Mouse (Mus musculus) erythroblast, adult 5-6 weeks (primary cell): Measurements from ENCODE around the gene Mroh8. TPM values are rescaled to one million over a fixed set of nuclear protein-coding genes. Genes with fewer than 3 reads are reported as not detected.

Experiments used
- ATAC-seq: replicated peaks from 2 replicates; pipeline ENCODE4 v1.8.0; 2016; ENCODE audit warnings: moderate number of reproducible peaks, mild to moderate bottlenecking, moderate TSS enrichment, inconsistent platforms; ENCODE audit not compliant: poor library complexity, low FRiP score, severe bottlenecking
- total RNA-seq, 2 experiments: library from RNA; stranded (forward) in 1 of 2; stranded (reverse) in 1 of 2; fragments of 150-400 nt in 1 of 2; fragments of 200-764, 138-1000 nt in 1 of 2; gene quantifications; 2 replicates each; pipeline versions ENCODE4 v1.2.3 to v1.2.4; 2015 to 2017; ENCODE audit warnings: low replicate concordance in 2 of 2

Mroh8 gene
- total RNA-seq (2015; ENCODE audit: low replicate concordance): not detected in 2 replicates
- total RNA-seq (2017; ENCODE audit: low replicate concordance): not detected in 2 replicates

DNA sequence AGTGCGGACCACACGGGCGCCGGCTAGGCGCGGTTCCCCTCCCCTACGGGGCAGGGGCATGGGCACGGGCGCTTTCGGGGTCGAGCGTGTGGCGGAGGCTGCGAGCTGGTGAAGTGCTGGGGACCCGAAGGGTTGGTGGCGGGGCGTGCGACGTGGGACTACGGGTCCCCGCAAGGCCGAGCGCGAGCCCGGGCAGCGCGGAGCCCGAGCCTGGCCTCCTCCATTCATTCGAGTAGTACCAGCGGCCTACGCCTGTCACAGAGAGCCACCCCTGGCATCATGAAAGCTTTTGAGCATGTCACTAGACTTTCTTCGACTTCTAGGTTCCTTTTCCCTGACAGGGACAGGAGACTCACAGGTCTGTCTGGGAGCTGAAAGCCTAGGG, at the start of gene Mroh8:
Mroh8 (minus strand) TSS at position 134 of the 385 bp plus-strand sequence.
- peak; percentile 31; the same call in 1 of the 2 replicates for ATAC-seq

DNA sequence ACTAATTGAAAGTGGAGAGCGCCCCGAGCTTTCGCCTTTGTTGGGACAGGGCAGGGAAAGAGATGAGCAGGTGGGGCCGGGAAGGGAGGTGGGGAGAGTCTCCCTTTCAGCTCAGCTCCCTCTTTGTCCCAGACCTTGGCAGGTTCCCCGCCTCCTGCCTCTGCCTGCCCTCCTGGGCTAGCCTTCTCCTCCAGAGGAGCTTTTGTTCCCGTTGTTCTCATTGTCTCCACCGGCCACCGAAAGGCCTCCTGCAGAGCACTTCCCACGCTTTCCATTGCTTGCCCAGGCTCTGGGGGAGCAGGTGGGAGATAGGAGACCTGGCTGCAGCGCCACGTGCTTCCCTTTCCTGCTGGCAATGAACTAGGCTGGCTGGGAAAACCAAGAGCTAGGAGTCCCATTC, 49.2 kb upstream of the Mroh8 start:
- no peak for ATAC-seq

GRCm38 (mm10) chr2:157328106-157328505, 48.8 kb upstream of the Mroh8 start:
- no peak for ATAC-seq

DNA sequence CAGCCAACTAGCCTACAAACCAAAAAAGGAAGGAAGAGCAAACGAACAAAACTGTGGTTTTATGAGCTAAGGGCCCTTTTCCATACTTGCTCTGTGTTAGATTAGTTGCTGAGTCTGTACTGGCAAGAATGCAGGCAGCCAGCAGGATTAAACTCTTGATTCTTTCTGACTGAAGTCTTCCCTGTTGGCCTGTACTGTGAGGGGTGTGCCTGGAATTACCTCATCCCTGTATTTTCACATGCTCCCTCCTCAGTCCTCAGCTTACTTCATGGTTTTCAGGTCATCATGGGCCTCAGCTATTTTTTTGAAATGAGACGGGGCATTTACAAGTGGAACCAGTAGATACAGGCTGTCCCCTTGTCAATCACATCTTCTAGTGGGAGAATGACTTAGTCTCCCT, 45.9 kb upstream of the Mroh8 start:
- no peak for ATAC-seq

- no peak for ATAC-seq
These were observed 42.8 kb upstream of the Mroh8 start for GRCm38 (mm10) chr2:157322029-157322766.

GRCm38 (mm10) chr2:157320886-157321285, 41.5 kb upstream of the Mroh8 start:
- ATAC-seq: no peak

DNA sequence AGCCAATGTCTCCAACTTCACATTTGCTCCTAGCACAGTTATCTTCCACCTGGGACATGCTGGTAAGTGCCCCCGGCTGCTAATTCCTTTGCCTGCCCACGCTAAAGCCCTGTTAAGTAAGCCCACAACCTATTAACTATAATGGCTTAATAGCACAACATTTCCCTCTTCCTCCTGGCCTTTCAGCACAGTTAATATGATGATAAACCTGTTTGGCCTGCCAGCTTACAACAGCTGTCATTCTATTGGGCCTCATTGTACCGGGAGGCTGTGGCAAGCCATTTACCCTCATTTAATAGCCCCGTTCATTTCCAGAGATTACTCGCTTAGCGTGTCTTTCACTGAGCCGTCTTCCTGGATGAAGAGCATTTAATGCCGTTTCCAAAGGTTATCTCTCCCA, 40.8 kb upstream of the Mroh8 start:
- ATAC-seq: no peak

DNA sequence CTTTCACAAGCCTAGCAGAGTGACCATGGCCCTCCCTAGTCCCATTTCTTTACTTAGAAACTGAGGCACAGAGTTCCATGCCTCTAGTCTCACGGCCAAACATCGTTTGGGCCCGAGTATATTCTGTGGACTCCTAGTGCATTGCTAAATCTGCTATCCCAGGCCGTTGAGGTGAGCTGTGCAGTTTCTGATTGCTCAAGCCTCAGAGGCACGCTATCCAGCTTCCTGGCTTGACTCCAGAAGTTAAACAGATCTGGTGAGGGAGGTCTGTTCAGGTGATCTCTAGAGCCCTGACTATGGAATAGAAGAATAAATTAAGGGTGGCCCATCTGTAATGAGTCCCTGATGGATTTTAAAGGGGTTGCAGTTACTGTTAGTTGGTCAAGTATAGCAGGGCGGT, 37.9 kb upstream of the Mroh8 start:
- no peak for ATAC-seq

- ATAC-seq: no peak
These were observed 37.1 kb upstream of the Mroh8 start for GRCm38 (mm10) chr2:157316358-157316933.

GRCm38 (mm10) chr2:157315486-157315885, 36.1 kb upstream of the Mroh8 start:
- no peak for ATAC-seq

- ATAC-seq: no peak
These were observed 35.0 kb upstream of the Mroh8 start for GRCm38 (mm10) chr2:157314310-157314709.

DNA sequence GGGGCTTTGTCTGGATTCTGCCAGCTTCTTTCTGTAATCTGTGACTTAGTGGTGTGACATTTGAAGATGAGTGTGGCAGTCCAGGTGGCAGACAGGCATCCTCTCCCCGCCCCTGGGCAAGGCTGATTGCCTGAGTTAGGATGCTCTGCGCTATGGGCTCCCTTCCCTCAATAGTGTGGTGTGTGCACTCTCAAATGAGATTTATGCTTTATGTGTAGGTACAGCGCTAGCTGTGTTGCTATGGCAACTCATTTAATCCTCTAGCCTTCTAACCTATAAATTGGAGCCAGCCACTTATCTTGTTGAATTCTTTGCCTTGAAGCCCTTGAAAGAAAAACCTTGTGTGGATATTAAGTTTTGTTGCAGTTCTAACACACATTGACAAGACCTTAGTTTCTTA, 34.4 kb upstream of the Mroh8 start:
- no peak for ATAC-seq

DNA sequence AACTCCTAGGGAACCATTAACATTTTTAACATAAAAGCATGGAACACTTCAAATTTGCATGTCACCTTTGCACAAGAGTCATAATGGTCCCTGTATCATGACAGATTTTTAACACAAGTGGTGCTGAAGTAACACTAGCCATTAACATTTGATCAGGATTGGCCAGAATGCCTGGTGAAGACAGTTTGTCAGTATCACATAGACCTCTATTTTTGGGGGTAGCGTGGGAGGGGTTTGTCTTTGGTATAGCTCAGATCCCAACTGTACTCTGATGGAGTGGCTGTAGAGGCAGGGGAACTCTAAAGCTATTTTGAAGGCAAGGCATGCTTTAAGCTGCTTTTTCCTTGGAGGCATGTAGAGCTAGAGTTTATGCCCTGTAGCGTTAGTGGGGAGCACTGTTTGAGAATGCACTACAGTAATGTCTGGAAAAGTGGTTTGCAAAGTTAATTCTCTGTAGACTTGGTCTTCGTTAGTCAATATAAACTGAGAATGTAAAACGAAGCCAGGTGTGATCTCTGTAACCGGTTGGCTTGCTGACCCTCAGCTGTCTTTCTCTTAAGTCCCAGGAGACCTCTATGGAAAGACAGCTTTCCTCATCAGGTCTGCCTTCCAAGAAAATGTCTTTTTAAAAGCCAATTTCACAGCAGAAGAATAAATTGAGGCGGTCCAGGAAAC, 31.8 kb upstream of the Mroh8 start:
- no peak for ATAC-seq

- no peak for ATAC-seq
These were observed 30.3 kb upstream of the Mroh8 start for GRCm38 (mm10) chr2:157309611-157310010.

DNA sequence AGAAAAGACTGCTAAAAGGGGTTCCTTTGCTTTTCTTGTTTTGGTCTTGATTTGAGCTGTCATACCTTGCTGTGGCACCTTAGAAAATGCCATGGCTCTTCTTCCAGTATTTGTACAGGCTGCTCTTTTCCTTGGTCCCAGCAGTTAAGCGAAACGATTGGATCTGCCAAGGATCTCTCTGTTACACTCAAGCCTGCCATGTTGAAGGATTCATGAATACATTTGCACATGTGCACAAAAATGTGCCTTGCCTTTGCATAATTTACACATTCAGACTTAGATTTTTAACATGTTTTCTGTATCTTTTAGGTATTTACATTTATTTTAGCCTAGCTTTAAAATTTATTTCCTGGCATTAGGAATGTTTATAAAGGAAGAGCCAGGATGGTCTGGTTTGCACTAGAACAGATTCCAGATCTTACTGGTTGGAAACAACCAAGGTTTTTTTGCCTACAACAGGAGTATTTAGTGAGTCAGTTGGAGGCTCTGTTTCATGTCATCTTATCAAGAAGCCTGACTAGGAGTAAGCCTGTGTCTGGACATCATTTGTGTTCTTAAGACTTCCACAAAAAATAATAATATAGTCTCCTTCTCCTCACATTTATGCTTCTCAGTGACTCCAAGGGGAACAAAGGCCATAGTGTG, 29.0 kb upstream of the Mroh8 start:
- ATAC-seq: no peak

GRCm38 (mm10) chr2:157307715-157308265, 28.4 kb upstream of the Mroh8 start:
- ATAC-seq: no peak

DNA sequence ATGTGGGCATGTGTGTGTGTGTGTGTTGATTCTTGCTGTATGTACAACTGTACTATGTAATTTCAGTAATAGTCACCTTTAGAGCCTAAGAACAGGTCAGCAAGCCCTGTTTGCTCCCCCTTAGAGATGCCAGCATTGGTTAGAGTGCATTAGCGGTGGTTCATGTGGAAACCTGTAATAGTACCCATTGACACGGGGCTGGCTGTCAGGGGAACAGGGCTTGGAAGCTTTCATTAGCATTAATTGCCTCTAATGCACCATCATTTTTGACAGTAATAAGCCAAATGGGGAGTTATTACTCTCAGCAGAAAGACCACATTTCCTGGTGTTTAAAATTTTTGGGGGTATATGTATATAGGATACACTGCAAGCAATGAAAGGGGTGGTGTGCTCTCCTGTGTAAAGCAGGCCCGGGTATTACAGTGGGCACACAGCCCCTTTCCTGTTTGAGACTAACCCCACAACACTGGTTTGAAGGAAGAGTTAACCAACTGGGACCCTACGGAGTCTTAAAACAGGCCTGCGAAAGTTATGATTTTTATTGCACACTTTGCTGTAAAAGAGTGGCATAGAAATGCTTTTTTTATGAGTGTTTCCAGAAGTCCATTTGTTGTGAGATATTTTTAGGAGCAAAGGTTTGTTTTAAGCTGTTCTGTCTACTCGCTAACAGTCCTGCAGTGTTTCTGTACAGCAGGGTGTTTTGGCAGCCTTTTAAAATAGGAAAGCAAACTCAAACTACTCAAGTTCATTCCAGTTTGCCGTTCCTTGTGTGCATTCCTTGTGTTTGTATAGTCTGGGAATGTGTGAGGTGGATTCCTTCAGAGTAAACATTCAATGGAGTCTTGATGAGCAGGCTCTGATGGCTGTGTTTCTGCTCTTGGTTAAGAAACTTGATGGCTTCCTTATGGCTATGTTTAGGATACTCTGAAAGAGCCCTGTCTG, 27.0 kb upstream of the Mroh8 start:
- no peak for ATAC-seq

GRCm38 (mm10) chr2:157303096-157303495, 23.7 kb upstream of the Mroh8 start:
- ATAC-seq: no peak

- ATAC-seq: no peak
These were observed 20.7 kb upstream of the Mroh8 start for GRCm38 (mm10) chr2:157300051-157300450.
